Mouse (Mus musculus) left cerebral cortex, postnatal 10 days (tissue): ENCODE results near the gene Ceacam16. TPM values are rescaled to one million over a fixed set of nuclear protein-coding genes. Genes with fewer than 3 reads are reported as not detected.

Source experiments
- DNase-seq, 2 experiments: peaks; one replicate each; pipeline ENCODE4 v3.0.0; 2021 to 2022; ENCODE audit warnings: low spot score in 2 of 2, mixed read lengths in 1 of 2; ENCODE audit errors: extremely low spot score in 1 of 2
- intact Hi-C: fragments of 180-260 bp; cut with DNase I; formaldehyde crosslinking; loops from one replicate; pipeline ENCODE4 v1.15.1; 2025
- total RNA-seq, 2 experiments: library from RNA; stranded (reverse); gene quantifications; 2 replicates each; pipeline ENCODE4 v1.2.3; 2021

Gene Ceacam16
- total RNA-seq, 2 experiments from 2014 or later, result not detected

GRCm38 (mm10) chr7:19851858-19852570, 9.1 kb downstream of the Ceacam16 start, which contains the start of gene Gm19345:
Gene Gm19345, plus strand, starts transcription at chr7:19852003.
- intact Hi-C loops, result no loop called here
- DNase-seq, result peak in 1 of 2 experiments; percentile 67

DNA sequence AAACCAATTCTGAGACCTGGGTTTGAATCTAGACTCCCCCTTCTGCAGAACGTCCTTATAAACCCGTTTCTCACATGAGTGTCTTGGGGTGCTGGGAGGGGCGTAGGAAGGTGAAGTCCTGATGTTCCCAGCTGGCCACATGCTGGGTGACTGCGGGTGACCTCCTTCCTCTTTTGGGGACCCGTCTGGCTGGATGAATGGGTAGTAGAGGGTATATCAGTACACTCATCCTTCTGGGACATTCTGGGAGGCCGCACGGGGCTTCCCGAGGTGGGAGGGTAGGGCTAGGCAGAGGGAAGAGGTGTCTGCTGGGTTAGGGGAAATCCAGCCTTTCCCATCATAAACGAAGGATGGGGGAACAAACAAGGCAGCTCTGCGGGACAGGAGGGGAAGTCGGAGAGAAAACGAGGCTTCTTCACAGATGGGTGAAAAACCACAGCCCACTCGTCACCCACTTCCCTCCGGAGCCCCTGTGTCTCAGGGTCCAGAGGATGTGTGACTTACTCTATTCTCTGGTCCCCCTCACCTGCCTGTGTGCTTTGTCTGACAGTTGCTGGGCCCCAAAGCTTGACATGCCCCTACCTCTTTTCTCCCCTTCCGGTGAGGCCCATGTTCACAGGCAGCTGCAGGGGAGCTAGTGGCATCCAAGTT, 16.5 kb downstream of the Ceacam16 start:
- intact Hi-C loops, result no loop called here
- no peak for DNase-seq

GRCm38 (mm10) chr7:19843561-19843960, 17.5 kb downstream of the Ceacam16 start:
- DNase-seq, result peak in 1 of 2 experiments; percentile 68
- intact Hi-C loops, result no loop called here

GRCm38 (mm10) chr7:19842885-19843504, 18.1 kb downstream of the Ceacam16 start:
- intact Hi-C loops, result no loop called here
- DNase-seq, result no peak

GRCm38 (mm10) chr7:19841686-19842413, 19.2 kb downstream of the Ceacam16 start:
- intact Hi-C loops, result no loop called here
- DNase-seq, result no peak

- intact Hi-C loops, result no loop called here
- DNase-seq, result no peak
Measured at GRCm38 (mm10) chr7:19840936-19841335, 20.2 kb downstream of the Ceacam16 start.

- no peak for DNase-seq
- intact Hi-C loops, result no loop called here
Measured at GRCm38 (mm10) chr7:19840371-19840770, 20.7 kb downstream of the Ceacam16 start.

GRCm38 (mm10) chr7:19836843-19837242, 24.3 kb downstream of the Ceacam16 start:
- no peak for DNase-seq
- intact Hi-C loops, result no loop called here

DNA sequence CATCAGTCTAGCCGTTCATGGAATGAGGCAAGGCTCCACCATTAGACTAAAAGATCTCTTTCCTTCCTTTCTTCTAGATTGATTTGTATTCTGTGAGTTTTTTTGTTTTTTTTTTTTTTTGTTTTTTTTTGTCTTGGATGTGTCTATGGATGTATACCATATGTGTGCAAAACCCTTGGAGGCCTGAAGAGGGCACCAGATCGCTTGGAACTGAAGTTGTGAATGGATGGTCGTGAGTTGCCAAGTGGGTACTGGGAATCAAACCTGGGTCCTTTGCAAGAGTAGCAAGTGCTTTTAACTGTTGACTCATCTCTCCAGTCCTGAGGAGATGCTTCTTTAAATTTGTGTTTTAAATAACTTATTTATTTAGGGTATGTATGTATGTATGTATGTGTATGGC, 27.0 kb downstream of the Ceacam16 start:
- intact Hi-C loops, result loop anchor here (5.0 kb wide), 1 partner anchor 52 kb away; no protein-coding TSS in a partner anchor
- no peak for DNase-seq

DNA sequence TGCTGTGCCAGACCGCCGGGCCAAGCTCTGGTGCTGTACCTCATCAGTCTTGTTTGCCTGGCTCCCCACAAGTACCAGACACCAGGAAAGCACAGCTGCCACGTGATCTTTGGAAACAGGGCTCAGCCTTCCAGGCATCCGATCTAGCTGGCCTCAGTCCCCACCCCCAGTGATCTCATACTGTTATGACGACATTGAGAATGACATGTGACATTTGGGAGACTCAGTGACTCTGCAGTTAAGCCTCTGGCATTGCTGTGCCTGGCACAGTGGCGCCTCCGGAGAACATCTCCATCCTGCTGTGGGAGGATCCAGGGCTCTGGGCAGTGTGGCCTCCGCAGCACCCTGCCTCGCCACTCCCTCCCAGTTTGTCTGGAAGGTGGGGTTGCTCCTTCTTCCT, 29.3 kb downstream of the Ceacam16 start:
- intact Hi-C loops, result loop anchor here (5.0 kb wide), 1 partner anchor 50 kb away; no protein-coding TSS in a partner anchor
- no peak for DNase-seq

- intact Hi-C loops, result loop anchor here (5.0 kb wide), 1 partner anchor 48 kb away; no protein-coding TSS in a partner anchor
- peak in 1 of 2 experiments; percentile 81 for DNase-seq
Measured at GRCm38 (mm10) chr7:19830682-19831156, 30.4 kb downstream of the Ceacam16 start.

DNA sequence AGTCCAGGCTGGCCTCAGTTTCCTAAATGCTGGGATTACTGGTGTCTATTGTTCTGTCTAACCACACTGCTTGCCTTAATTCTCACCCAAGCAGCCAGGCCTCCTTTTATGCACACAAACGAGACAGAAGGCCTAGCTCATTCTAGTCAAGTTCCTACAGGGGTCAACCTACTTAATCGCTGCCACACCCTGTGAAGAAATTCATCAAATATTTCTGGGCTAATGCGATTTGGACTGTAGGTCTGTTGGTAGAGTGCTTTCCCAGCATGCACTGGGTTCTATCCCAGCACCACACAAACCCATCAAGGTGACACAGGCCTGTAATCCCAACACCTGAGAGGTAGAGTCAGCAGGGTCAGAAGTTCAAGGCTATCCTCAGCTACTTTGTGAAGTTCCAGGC, 31.4 kb downstream of the Ceacam16 start:
- no peak for DNase-seq
- intact Hi-C loops, result loop anchor here (5.0 kb wide), 1 partner anchor 47 kb away; no protein-coding TSS in a partner anchor

DNA sequence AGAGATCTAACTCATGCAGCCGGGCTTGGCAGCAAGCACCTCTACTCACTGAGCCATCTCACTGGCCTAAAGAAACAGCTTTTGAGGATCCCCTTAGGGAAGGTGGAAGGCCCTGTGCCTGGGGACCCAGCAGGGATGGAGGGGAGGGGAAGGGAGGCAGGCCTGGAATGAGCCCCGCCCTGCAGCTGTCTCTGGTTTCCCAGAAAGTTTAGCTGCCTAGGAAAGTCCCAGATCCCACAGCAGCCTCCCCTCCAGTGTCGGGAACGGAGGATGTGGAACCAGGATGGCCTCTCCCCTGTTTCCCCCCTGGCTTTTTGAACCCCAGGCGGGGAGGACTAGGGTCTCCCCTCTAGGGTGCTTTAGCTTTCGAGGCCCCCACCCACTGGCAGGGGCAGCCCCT, 34.3 kb downstream of the Ceacam16 start:
- DNase-seq, result no peak
- intact Hi-C loops, result no loop called here

DNA sequence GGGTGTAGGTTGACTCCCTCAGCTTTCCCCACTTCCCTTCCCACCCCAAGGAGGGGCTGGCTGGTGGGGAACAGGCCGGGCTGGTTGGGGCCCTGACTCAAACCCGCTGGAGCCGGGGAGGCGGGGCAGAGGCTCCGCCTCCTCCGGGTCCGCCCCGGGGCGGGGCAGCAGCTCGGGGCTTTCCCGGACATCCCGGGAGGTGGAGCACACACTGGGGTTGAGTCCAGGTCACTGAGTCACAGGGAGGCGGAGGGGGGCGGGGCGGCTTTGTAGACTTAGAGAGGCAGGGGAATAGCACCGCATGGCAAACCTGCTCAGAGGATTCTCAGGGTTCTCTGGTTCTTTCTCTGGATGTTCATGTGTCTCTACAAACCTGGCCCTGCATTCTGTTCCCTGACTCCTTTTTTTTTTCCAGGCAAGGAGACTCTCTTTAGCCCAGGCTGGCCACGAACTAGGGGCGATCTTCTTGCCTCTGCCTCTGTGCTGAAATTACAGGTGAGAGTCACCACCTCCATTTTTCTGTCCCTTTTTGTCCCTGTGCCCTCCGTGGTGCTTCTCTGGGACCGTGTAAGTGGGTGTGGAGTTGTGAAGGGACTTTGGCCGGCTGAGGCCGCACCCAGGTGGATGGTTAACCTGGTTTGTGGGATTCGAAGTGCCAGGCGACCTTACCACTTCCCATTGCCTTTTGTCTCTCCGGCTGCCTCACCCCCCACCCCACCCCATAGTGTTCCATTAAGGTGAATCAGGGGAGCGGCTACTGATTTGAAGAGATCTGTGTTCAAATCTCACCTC, 36.7 kb downstream of the Ceacam16 start:
- peak in 1 of 2 experiments; percentile 90 for DNase-seq
- intact Hi-C loops, result no loop called here

DNA sequence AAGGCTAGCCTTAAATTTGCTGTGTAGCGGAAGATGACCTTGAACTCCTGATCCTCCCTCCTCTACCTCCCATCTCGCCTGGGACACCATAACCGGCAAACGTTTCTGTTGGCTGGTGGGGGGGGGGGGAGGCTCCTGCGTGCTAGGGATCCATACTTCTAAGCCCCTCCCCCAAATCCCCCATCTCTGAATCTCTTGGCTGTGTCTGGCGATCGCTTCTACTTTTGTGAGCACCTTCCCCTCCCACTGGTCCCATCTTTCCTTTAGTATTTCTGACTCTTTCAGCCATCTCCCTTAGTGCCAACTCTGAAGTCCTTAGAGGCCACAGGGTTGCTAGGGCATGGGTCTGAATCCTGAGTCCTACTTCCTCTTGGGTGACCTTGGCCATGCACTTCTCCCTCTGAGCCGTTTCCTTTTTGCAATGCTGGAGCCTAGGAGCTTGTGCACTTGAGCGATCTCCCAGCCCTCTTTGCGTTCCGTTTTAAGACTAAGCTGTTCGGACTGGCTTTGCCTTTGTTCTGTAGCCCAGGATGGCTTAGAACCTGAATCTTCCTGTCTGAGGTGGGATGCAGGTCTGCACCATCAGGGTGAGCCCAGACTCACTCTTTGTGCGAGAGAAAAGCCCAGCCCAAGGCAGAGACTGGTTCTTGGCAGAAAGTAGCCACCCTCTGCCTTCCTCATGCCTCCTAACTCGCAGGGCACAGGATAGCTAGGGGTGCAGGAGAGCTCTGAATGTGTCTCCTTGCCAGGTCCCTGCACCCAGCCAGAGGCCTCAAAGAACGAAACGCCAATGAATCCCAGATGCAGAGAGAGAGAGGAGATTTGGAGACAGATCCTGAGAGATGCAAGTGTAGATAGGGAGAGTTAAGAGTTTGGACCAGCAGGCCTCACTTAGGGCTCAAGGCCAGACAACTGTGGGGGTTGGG, 37.6 kb downstream of the Ceacam16 start:
- intact Hi-C loops, result no loop called here
- no peak for DNase-seq

GRCm38 (mm10) chr7:19822604-19823058, 38.5 kb downstream of the Ceacam16 start, which contains the start of gene Bcl3:
Gene Bcl3, minus strand, starts transcription at chr7:19822770.
- peak in 1 of 2 experiments; percentile 72 for DNase-seq
- intact Hi-C loops, result no loop called here

DNA sequence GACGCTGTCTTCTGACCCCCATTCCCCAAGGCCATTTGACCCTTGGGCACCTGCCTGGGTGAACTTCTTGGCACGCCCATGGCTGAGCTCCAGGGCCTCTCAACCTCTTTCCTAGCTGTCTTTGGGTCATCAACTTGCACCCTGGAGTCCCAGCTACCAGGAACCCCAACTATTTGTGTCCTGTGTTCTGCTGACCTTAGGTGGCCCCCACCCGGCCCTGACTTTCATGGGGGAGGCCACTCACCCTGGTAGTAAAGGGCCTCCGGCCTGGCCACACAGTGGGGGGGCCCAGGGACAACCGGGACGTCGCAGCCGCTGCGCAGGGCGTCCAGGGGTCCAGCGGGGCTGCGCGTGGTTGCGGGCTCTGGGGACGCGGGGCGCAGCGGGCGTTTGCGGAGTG, 38.9 kb downstream of the Ceacam16 start:
- intact Hi-C loops, result no loop called here
- no peak for DNase-seq
